Mouse (Mus musculus) bone marrow, adult 2 months (tissue): ENCODE measurements at regions not wholly inside any gene's neighbourhood (a gene's known extent, or its start where the extent isn't known, plus 50 kb on each side); places are given as distances from the start of the nearest gene placed in this dataset.

Experiments
- CTCF ChIP-seq: fragments of 200-500 bp; IDR thresholded peaks from 2 replicates; pipeline ENCODE4 v1.5.1; 2011; ENCODE audit warnings: low read length, control low read depth; ENCODE audit not compliant: control insufficient read depth, insufficient read depth
- POLR2A ChIP-seq: fragments of 200-500 bp; IDR thresholded peaks from 2 replicates; pipeline ENCODE4 v1.6.1; 2011; ENCODE audit warnings: low read depth, mild to moderate bottlenecking, control low read depth, low read length, borderline replicate concordance; ENCODE audit not compliant: control insufficient read depth

DNA sequence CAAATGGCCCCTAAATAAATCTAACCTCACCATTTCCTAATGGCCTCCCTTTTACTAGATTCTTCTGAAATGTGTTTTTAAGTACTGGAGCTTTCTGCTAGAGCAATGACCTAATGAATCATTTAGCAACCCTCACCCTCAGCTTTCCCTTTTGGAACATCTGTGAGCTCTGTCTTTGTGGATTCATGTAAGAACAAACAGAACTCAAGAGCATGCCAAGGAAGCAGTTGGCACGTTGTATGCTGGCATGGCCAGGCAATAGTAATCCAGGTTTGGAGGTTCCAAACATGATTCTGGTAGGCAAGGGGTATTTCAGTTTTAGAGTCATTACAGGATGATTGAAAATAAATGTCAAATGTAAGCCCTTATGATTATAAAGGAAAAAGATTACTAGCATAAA lies 240.9 kb upstream of the Tbl1xr1 start:
- TF ChIP-seq CTCF (no peak), POLR2A (no peak)
